ENCODE assay signal across 7 mouse cellular contexts in the genomic region with DNA sequence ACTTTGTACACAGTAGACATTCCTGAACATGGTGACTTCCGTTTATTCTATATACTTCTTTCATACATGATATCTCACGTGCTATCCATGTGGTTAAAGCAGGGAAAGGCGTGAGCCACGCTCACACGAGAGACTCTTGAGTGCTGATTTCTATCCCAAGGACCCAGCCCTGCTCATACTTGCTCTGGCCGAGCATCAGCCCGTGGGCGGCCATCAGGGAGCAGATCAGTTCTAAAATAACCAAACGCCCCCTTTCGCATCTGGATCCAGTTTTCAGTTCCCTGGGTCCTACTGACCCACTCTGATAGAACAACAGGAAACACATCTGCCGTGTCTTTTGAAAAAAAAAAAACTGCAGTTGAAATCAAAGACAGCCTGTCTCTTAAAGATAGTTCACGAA. TPM values are rescaled to one million over a fixed set of nuclear protein-coding genes. Genes with fewer than 3 reads are reported as not detected.
DNase-seq lines count a peak whose midpoint lies in the region; ATAC-seq lines count a peak whose summit lies in the region.

No protein-coding gene starts in this region.

- no peaks in the 10 kb centered on the region for H3K9me3 ChIP-seq in heart, embryonic 14.5 days (ENCODE audit: control insufficient read depth, low read length)
- no peaks in the 10 kb centered on the region for H3K9me3 ChIP-seq in lung, embryonic 15.5 days

- H3K36me3 ChIP-seq in heart, embryonic 14.5 days (ENCODE audit: control insufficient read depth, insufficient read depth, low read length), result no peaks in the 10 kb centered on the region
- no peaks in the 10 kb centered on the region for H3K36me3 ChIP-seq in lung, embryonic 15.5 days

- WGBS in heart, embryonic 14.5 days, result 62% methylated on average over 12 of the region's 12 CpGs
- 62% methylated on average over 12 of the region's 12 CpGs for whole genome bisulfite sequencing in lung, embryonic 15.5 days

- H3K4me2 ChIP-seq in heart, embryonic 14.5 days (ENCODE audit: low read length), result peak overlapping the region; percentile 70
- peak overlapping the region; percentile 89 for H3K4me2 ChIP-seq in lung, embryonic 15.5 days

- peaks cover 17% of the 10 kb centered on the region for H3K27me3 ChIP-seq in heart, embryonic 14.5 days (ENCODE audit: control insufficient read depth, insufficient read depth, low read length)
- H3K27me3 ChIP-seq in lung, embryonic 15.5 days, result no peaks in the 10 kb centered on the region

- peak overlapping the region; percentile 60 for H3K4me3 ChIP-seq in brown adipose tissue, adult 24 weeks (ENCODE audit: insufficient read depth, low read depth, low read length)
- H3K4me3 ChIP-seq in heart, embryonic 14.5 days (ENCODE audit: control insufficient read depth in 1 of 2, insufficient read depth in 1 of 2, low read depth in 1 of 2, low read length in 2 of 2), result peak overlapping the region; percentile 23 to 48; a peak in 3 of 4 replicates
- peak overlapping the region; percentile 60 for H3K4me3 ChIP-seq in lung, embryonic 15.5 days

- intact Hi-C loops in left cerebral cortex, postnatal 25 days (cut with DNase I), result no loop called here

- H3K27ac ChIP-seq in brown adipose tissue, adult 24 weeks (replicated peaks; ENCODE audit: low read depth, low read length), result peak overlapping the region; percentile 91
- peak overlapping the region in 1 of 2 experiments; percentile 75; a peak in 2 of 4 replicates for H3K27ac ChIP-seq in heart, embryonic 14.5 days (replicated peaks in 1 of 2; ENCODE audit: control insufficient read depth in 1 of 2, insufficient read depth in 1 of 2, low read depth in 2 of 2, low read length in 2 of 2)
- peak overlapping the region; percentile 50; the same call in 1 of the 2 replicates for H3K27ac ChIP-seq in lung, embryonic 15.5 days

- peak; percentile 79 for DNase-seq in NIH3T3 (ENCODE audit: low read depth)
- no peak for DNase-seq in cerebellum, postnatal 4 days (ENCODE audit: low spot score in 2 of 2)
- DNase-seq in left cerebral cortex, postnatal 25 days (ENCODE audit: low spot score in 2 of 2), result no peak
- DNase-seq in cerebellum, adult 18-20 months, result no peak

- H3K4me1 ChIP-seq in brown adipose tissue, adult 24 weeks (ENCODE audit: control insufficient read depth, insufficient read depth, insufficient read length, low read length), result peaks cover 12% of the 10 kb centered on the region
- peaks cover 0 to 2% of the 10 kb centered on the region in 2 experiments; a peak in 1 of 4 replicates for H3K4me1 ChIP-seq in heart, embryonic 14.5 days (ENCODE audit: control insufficient read depth in 2 of 2, insufficient read depth in 2 of 2, low read length in 2 of 2)
- peaks cover 25% of the 10 kb centered on the region for H3K4me1 ChIP-seq in lung, embryonic 15.5 days

- ATAC-seq in heart, embryonic 14.5 days (ENCODE audit: insufficient number of reproducible peaks, insufficient read depth, low FRiP score, low read depth), result no peak
- no peak for ATAC-seq in lung, embryonic 15.5 days (ENCODE audit: borderline replicate concordance, extremely low read depth, low FRiP score, low TSS enrichment)

- 0 out of 2 replicates have a peak overlapping the region, but pooled peaks have one; percentile 47 for H3K9ac ChIP-seq in heart, embryonic 14.5 days (ENCODE audit: low read length)
- H3K9ac ChIP-seq in lung, embryonic 15.5 days, result no peak overlapping the region

RNA-seq across cellular contexts. Expression of a gene that starts 2.6 kb away (rescaled TPM):
- polyA plus RNA-seq in brown adipose tissue, adult 24 weeks (2012; ENCODE audit: insufficient read depth, insufficient read length, missing spikeins), result 14.4 and 16.0 TPM in 2 replicates
- polyA plus RNA-seq in heart, embryonic 14.5 days (2014; fragmentation: Nextera tagmentation; extraction: Ambion mirVana), result 38.2 and 48.5 TPM in 2 replicates
- 64.0 and 69.3 TPM in 2 replicates for polyA plus RNA-seq in lung, embryonic 15.5 days (2015; fragmentation: Nextera tagmentation; extraction: Ambion mirVana)
- total RNA-seq in left cerebral cortex, postnatal 25 days (2021), result 1 to 10 TPM; 3.6 to 4.6 TPM
